Mouse (Mus musculus) monocyte, adult 2 months (primary cell): ENCODE measurements around the gene Msi2.

Source experiments
- DNase-seq, 2 experiments: peaks; one replicate each; pipeline ENCODE4 v3.0.0; 2022; ENCODE audit warnings: low spot score in 2 of 2, low read depth in 1 of 2

Gene Msi2

GRCm38 (mm10) chr11:88566613-88567606, 151.4 kb downstream of the Msi2 start:
- DNase-seq, result no peak

- no peak for DNase-seq
These were observed 153.5 kb downstream of the Msi2 start for GRCm38 (mm10) chr11:88564810-88565209.

- DNase-seq, result no peak
These were observed 153.9 kb downstream of the Msi2 start for GRCm38 (mm10) chr11:88564363-88564762.

GRCm38 (mm10) chr11:88561191-88561590, 157.1 kb downstream of the Msi2 start:
- no peak for DNase-seq

GRCm38 (mm10) chr11:88560634-88561033, 157.7 kb downstream of the Msi2 start:
- DNase-seq, result no peak

- peak in 1 of 2 experiments; percentile 13 for DNase-seq
These were observed 158.8 kb downstream of the Msi2 start for GRCm38 (mm10) chr11:88559365-88559970.

- DNase-seq, result no peak
These were observed 159.6 kb downstream of the Msi2 start for GRCm38 (mm10) chr11:88558731-88559130.

- no peak for DNase-seq
These were observed 160.3 kb downstream of the Msi2 start for GRCm38 (mm10) chr11:88557828-88558580.

- no peak for DNase-seq
These were observed 161.1 kb downstream of the Msi2 start for GRCm38 (mm10) chr11:88557116-88557768.

- no peak for DNase-seq
These were observed 162.3 kb downstream of the Msi2 start for GRCm38 (mm10) chr11:88555902-88556549.

GRCm38 (mm10) chr11:88555232-88555818, 163.0 kb downstream of the Msi2 start:
- DNase-seq, result no peak

- DNase-seq, result no peak
These were observed 164.6 kb downstream of the Msi2 start for GRCm38 (mm10) chr11:88553521-88554310.

GRCm38 (mm10) chr11:88552987-88553386, 165.3 kb downstream of the Msi2 start:
- DNase-seq, result no peak

GRCm38 (mm10) chr11:88552385-88552784, 165.9 kb downstream of the Msi2 start:
- DNase-seq, result no peak

- no peak for DNase-seq
These were observed 167.3 kb downstream of the Msi2 start for GRCm38 (mm10) chr11:88551034-88551433.

GRCm38 (mm10) chr11:88550083-88550907, 168.0 kb downstream of the Msi2 start:
- DNase-seq, result no peak

- no peak for DNase-seq
These were observed 168.8 kb downstream of the Msi2 start for GRCm38 (mm10) chr11:88549529-88549900.

GRCm38 (mm10) chr11:88548832-88549528, 169.3 kb downstream of the Msi2 start:
- DNase-seq, result no peak
